Mouse (Mus musculus) bone marrow, adult 2 months (tissue): ENCODE data around the gene Cpxm1.

Source experiments
- CTCF ChIP-seq: fragments of 200-500 bp; IDR thresholded peaks from 2 replicates; pipeline ENCODE4 v1.5.1; 2011; ENCODE audit warnings: low read length, control low read depth; ENCODE audit not compliant: control insufficient read depth, insufficient read depth
- POLR2A ChIP-seq: fragments of 200-500 bp; IDR thresholded peaks from 2 replicates; pipeline ENCODE4 v1.6.1; 2011; ENCODE audit warnings: low read depth, mild to moderate bottlenecking, control low read depth, low read length, borderline replicate concordance; ENCODE audit not compliant: control insufficient read depth

DNA sequence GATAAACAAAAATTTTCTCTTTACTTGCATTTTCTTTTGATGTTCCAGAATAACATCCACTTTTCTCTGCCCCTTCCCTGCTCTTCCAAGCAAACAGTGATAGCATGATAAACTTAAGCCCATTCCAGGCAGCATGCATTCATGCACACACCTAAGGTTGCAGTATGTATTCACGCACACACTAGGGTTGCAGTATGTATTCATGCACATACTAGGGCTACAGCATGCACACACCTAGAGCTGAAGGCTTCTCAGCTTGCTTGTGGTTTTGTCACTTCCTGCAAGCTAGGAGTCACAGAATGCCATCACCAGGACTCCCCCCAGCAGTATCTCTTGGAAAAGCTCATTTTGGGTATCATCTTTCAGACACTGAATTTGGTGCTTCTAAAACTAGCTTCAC, 39.4 kb upstream of the Cpxm1 start:
- TF ChIP-seq CTCF (no peak), POLR2A (no peak)
